ENCODE assay signal across 8 mouse cellular contexts in the genomic region with DNA sequence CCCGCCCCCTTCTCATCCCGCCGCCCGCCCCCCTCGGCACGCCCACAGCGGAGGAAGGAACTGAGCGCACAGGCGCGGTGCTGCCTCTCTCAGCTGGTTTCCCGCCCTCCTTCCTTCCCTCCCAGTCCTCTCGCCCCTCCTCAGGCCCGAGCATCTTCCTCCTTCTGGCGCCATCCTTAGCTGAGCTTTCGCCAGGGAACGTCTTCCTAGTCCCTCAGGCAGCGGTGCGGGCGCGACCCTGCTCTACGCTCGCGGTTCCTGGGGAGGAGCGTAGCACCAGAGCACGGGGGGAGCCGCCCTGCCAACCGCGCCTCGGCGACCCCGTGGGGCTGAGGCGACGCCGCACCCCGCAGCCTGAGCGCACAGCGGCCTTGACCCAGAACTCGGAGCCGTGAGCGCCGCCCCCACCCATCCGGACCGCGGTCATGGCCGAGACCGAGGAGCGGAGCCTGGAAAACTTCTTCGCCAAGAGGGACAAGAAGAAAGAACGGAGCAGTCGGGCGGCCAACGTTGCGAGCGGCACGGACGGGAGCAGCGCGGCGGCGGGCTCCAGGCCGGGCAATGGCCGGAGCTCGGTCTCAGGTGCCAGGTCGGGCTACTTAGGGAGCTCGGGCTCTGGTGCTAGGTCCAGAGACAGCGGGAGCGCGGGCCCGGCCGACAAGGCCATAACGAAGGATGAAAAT. TPM values are rescaled to one million over a fixed set of nuclear protein-coding genes. Genes with fewer than 3 reads are reported as not detected.
DNase-seq lines count a peak whose midpoint lies in the region; ATAC-seq and TF ChIP-seq lines count a peak whose summit lies in the region.
"Not testable (repeated sequence)": the region's sequence is repeated elsewhere in the genome, so short reads cannot be mapped to it uniquely, and the experiment has no call there.

No protein-coding gene starts in this region.

- H3K9me3 ChIP-seq in embryonic facial prominence, embryonic 14.5 days (ENCODE audit: control insufficient read depth, low read length): peaks cover 10% of the 10 kb centered on the region
- H3K9me3 ChIP-seq in heart, embryonic 11.5 days (replicated peaks; ENCODE audit: control insufficient read depth, low read length); hindbrain, postnatal 0 days (ENCODE audit: low read length); limb, embryonic 15.5 days: not testable (repeated sequence)
- peaks cover 16% of the 10 kb centered on the region for H3K9me3 ChIP-seq in neural tube, embryonic 13.5 days

- H3K4me3 ChIP-seq in embryonic facial prominence, embryonic 14.5 days (ENCODE audit: low read depth, low read length); heart, embryonic 11.5 days (ENCODE audit: low read depth, low read length); hindbrain, postnatal 0 days (ENCODE audit: low read length); limb, embryonic 15.5 days; neural tube, embryonic 13.5 days: not testable (repeated sequence)

- H3K27me3 ChIP-seq in embryonic facial prominence, embryonic 14.5 days (replicated peaks; ENCODE audit: control insufficient read depth, insufficient read depth, low read length); heart, embryonic 11.5 days (ENCODE audit: control insufficient read depth, insufficient read depth, low read length); hindbrain, postnatal 0 days (ENCODE audit: insufficient read depth, low read length); limb, embryonic 15.5 days; neural tube, embryonic 13.5 days: not testable (repeated sequence)

- ATAC-seq in embryonic facial prominence, embryonic 14.5 days (ENCODE audit: low read depth): peak; percentile 30; the same call in 1 of the 2 replicates
- peak; percentile 46 for ATAC-seq in heart, embryonic 11.5 days (replicated peaks; ENCODE audit: insufficient number of reproducible peaks, low FRiP score, low TSS enrichment)
- ATAC-seq in hindbrain, postnatal 0 days: peak; percentile 40; the same call in 1 of the 2 replicates
- peak; percentile 68; the same call in 1 of the 2 replicates for ATAC-seq in limb, embryonic 15.5 days (ENCODE audit: insufficient number of reproducible peaks, low FRiP score, low TSS enrichment, low read depth)
- peak; percentile 32 for ATAC-seq in megakaryocyte progenitor cell, adult 5-6 weeks (replicated peaks; ENCODE audit: poor library complexity)
- ATAC-seq in neural tube, embryonic 13.5 days (ENCODE audit: low read depth): 0 out of 2 replicates have a peak, but pooled peaks have one; percentile 3

- not testable (repeated sequence) for H3K27ac ChIP-seq in embryonic facial prominence, embryonic 14.5 days (replicated peaks; ENCODE audit: low read depth, low read length); heart, embryonic 11.5 days (ENCODE audit: low read depth, low read length); hindbrain, postnatal 0 days; limb, embryonic 15.5 days; neural tube, embryonic 13.5 days (replicated peaks)

- not testable (repeated sequence) for TF ChIP-seq CTCF in hindbrain, postnatal 0 days (IDR thresholded peaks at IDR 0.05; ENCODE audit: low read depth)

- H3K4me2 ChIP-seq in embryonic facial prominence, embryonic 14.5 days (ENCODE audit: low read depth, low read length); heart, embryonic 11.5 days; hindbrain, postnatal 0 days (ENCODE audit: low read depth, low read length); limb, embryonic 15.5 days; neural tube, embryonic 13.5 days: not testable (repeated sequence)

- H3K4me1 ChIP-seq in embryonic facial prominence, embryonic 14.5 days (ENCODE audit: control insufficient read depth, insufficient read depth, low read length); heart, embryonic 11.5 days (ENCODE audit: control insufficient read depth, insufficient read depth, low read length); hindbrain, postnatal 0 days (ENCODE audit: insufficient read depth, low read length); limb, embryonic 15.5 days; neural tube, embryonic 13.5 days (replicated peaks): not testable (repeated sequence)

- DNase-seq in ES-CJ7 (ENCODE audit: low read depth, low spot score): peak; percentile 34
- DNase-seq in embryonic facial prominence, embryonic 14.5 days (ENCODE audit: low spot score): peak; percentile 0
- peak; percentile 0 for DNase-seq in hindbrain, postnatal 0 days (ENCODE audit: low spot score)
- DNase-seq in testis, postnatal 14 days (ENCODE audit: low spot score): peak; percentile 12

- 64% methylated on average over 63 of the region's 71 CpGs for WGBS in embryonic facial prominence, embryonic 14.5 days
- WGBS in heart, embryonic 11.5 days (ENCODE audit: insufficient replicate concordance): 51% methylated on average over 63 of the region's 71 CpGs
- 71% methylated on average over 67 of the region's 71 CpGs for WGBS in hindbrain, postnatal 0 days
- 64% methylated on average over 69 of the region's 71 CpGs for WGBS in limb, embryonic 15.5 days
- 72% methylated on average over 69 of the region's 71 CpGs for WGBS in neural tube, embryonic 13.5 days

- H3K36me3 ChIP-seq in embryonic facial prominence, embryonic 14.5 days (ENCODE audit: control insufficient read depth, insufficient read depth, low read length); heart, embryonic 11.5 days (ENCODE audit: control insufficient read depth, insufficient read depth, low read length); hindbrain, postnatal 0 days (ENCODE audit: insufficient read depth, low read length); limb, embryonic 15.5 days; neural tube, embryonic 13.5 days: not testable (repeated sequence)

- not testable (repeated sequence) for H3K9ac ChIP-seq in embryonic facial prominence, embryonic 14.5 days (ENCODE audit: low read depth, low read length); heart, embryonic 11.5 days (ENCODE audit: low read depth, low read length); hindbrain, postnatal 0 days (replicated peaks; ENCODE audit: low read length); limb, embryonic 15.5 days; neural tube, embryonic 13.5 days

RNA-seq across cellular contexts. Expression of gene Zfp991, which starts 55.6 kb away (rescaled TPM):
- polyA plus RNA-seq in embryonic facial prominence, embryonic 14.5 days (2014; fragmentation: Nextera tagmentation; extraction: Ambion mirVana): 6.8 and 8.2 TPM in 2 replicates
- 7.8 and 8.3 TPM in 2 replicates for polyA plus RNA-seq in heart, embryonic 11.5 days (2014; fragmentation: Nextera tagmentation; extraction: Ambion mirVana)
- total RNA-seq in hindbrain, postnatal 0 days (2014; rRNA removed): 3.0 TPM in 2 replicates
- polyA plus RNA-seq in hindbrain, postnatal 0 days (2015; fragmentation: Nextera tagmentation; extraction: Ambion mirVana): 4.9 and 6.5 TPM in 2 replicates
- polyA plus RNA-seq in limb, embryonic 15.5 days (2015; fragmentation: Nextera tagmentation; extraction: Ambion mirVana): 5.6 and 6.5 TPM in 2 replicates
- total RNA-seq in megakaryocyte progenitor cell, adult 5-6 weeks (2015): 54.7 and 64.7 TPM in 2 replicates
- 28.4 and 37.4 TPM in 2 replicates for total RNA-seq in megakaryocyte progenitor cell, adult 5-6 weeks (2017)
- polyA plus RNA-seq in neural tube, embryonic 13.5 days (2015; fragmentation: Nextera tagmentation; extraction: Ambion mirVana): 6.0 and 6.4 TPM in 2 replicates

Comparison
In these comparisons a context has a peak if more than half of its experiments do, and no peak if none do; other contexts are left out.
1. ATAC-seq: peak in every context shown above with its lines; median percentile 68 in limb, embryonic 15.5 days; 46 in heart, embryonic 11.5 days; 40 in hindbrain, postnatal 0 days; 32 in megakaryocyte progenitor cell, adult 5-6 weeks; 30 in embryonic facial prominence, embryonic 14.5 days; 3 in neural tube, embryonic 13.5 days.